Comparison of ENCODE assay signal across 12 mouse cellular contexts in the genomic region with DNA sequence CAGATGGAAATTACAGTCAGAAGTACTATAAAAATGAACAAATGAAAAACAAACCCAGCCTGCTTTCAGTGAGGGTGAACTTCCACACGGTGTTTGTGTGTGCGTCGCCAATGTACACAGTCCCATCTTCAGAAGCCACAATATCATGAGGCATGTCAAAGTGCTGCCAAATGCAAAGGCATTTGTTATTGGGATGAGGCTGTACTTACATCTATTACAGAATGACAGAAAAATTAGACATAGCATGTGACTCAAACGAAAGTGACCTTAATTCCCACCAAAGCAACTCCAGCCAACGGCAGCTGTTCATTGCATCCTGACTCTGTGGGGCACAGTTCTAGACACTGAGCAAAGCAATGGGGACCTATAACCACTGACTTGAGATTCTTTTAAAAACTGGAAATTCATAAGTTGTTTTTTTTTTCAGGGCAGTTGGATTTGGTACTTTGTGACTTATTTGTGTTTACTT.
DNase-seq lines count a peak whose midpoint lies in the region; ATAC-seq and TF ChIP-seq lines count a peak whose summit lies in the region.
"Had no signal": no experiment of that assay in that cellular context is flagged by ENCODE, and none has a peak within 500 bp of the region (broad histone marks: within the 10 kb centered on the region; RNA-seq: fewer than 3 reads in every experiment).

No protein-coding gene starts in this region.

- no peak for TF ChIP-seq POLR2A in brain, embryonic 14.5 days (IDR thresholded peaks at IDR 0.05; ENCODE audit: borderline replicate concordance, extremely low read depth, insufficient read depth, insufficient read length, poor library complexity, severe bottlenecking)

- H3K9ac ChIP-seq in heart, embryonic 15.5 days, result no peak overlapping the region
- no peak overlapping the region for H3K9ac ChIP-seq in midbrain, postnatal 0 days (replicated peaks; ENCODE audit: low read length, poor library complexity, severe bottlenecking)
- H3K9ac ChIP-seq: limb, embryonic 15.5 days had no signal

- DNase-seq in heart, adult 18-20 months, result peak; percentile 14 to 32
- no peak for DNase-seq in heart, adult 9 months (ENCODE audit: low spot score in 2 of 2)
- peak; percentile 17 for DNase-seq in kidney, postnatal 10 days
- no peak for DNase-seq in kidney, postnatal 36 days
- peak; percentile 58 for DNase-seq in brain, embryonic 14.5 days (ENCODE audit: low read depth)
- no peak for DNase-seq in right cerebral cortex, postnatal 14 days
- no peak for DNase-seq in midbrain, postnatal 0 days (ENCODE audit: low spot score)
- DNase-seq: cerebellum, adult 11-12 months; thymus, postnatal 4 days had no signal

- H3K27ac ChIP-seq in heart, embryonic 15.5 days, result peak overlapping the region; percentile 62
- no peak overlapping the region for H3K27ac ChIP-seq in midbrain, postnatal 0 days (ENCODE audit: low read depth, low read length)
- H3K27ac ChIP-seq: limb, embryonic 15.5 days had no signal

- peaks cover 11% of the 10 kb centered on the region; the same call in 1 of the 2 replicates for H3K4me1 ChIP-seq in heart, embryonic 15.5 days (replicated peaks)
- no peaks in the 10 kb centered on the region for H3K4me1 ChIP-seq in midbrain, postnatal 0 days (ENCODE audit: insufficient read depth, low read length)

- TF ChIP-seq CTCF in brain, embryonic 14.5 days (IDR thresholded peaks at IDR 0.05; ENCODE audit: borderline replicate concordance, extremely low read depth, insufficient read depth, insufficient read length), result no peak
- no peak for TF ChIP-seq CTCF in midbrain, postnatal 0 days (IDR thresholded peaks at IDR 0.05)

- ATAC-seq in heart, embryonic 15.5 days (replicated peaks; ENCODE audit: insufficient number of reproducible peaks, insufficient read depth, low FRiP score, low read depth), result no peak
- no peak for ATAC-seq in midbrain, postnatal 0 days (ENCODE audit: low FRiP score)
- ATAC-seq: activated CD4-positive, CD25-positive, alpha-beta regulatory T cell, adult 4 months had no signal

- peaks cover 45% of the 10 kb centered on the region for H3K36me3 ChIP-seq in heart, embryonic 15.5 days
- H3K36me3 ChIP-seq in midbrain, postnatal 0 days (ENCODE audit: insufficient read depth, low read length), result 0 out of 2 replicates have a peak, but pooled peaks cover 10% of the 10 kb centered on the region

- WGBS in heart, embryonic 15.5 days, result 68% methylated on average over 5 of the region's 5 CpGs
- WGBS in midbrain, postnatal 0 days, result 74% methylated on average over 5 of the region's 5 CpGs

- H3K4me3 ChIP-seq in heart, embryonic 15.5 days, result no peak overlapping the region
- H3K4me3 ChIP-seq in midbrain, postnatal 0 days (ENCODE audit: low read depth, low read length), result no peak overlapping the region
- H3K4me3 ChIP-seq: limb, embryonic 15.5 days had no signal

- H3K4me2 ChIP-seq in heart, embryonic 15.5 days, result no peak overlapping the region
- H3K4me2 ChIP-seq in midbrain, postnatal 0 days (ENCODE audit: low read depth, low read length, poor library complexity, severe bottlenecking), result no peak overlapping the region
- H3K4me2 ChIP-seq: limb, embryonic 15.5 days had no signal

- no peaks in the 10 kb centered on the region for H3K9me3 ChIP-seq in heart, embryonic 15.5 days (replicated peaks)
- no peaks in the 10 kb centered on the region for H3K9me3 ChIP-seq in midbrain, postnatal 0 days (ENCODE audit: low read length)
- H3K9me3 ChIP-seq: limb, embryonic 15.5 days had no signal

- no peaks in the 10 kb centered on the region for H3K27me3 ChIP-seq in heart, embryonic 15.5 days
- no peaks in the 10 kb centered on the region for H3K27me3 ChIP-seq in midbrain, postnatal 0 days (ENCODE audit: insufficient read depth, low read length)
- H3K27me3 ChIP-seq: limb, embryonic 15.5 days had no signal

Comparison
In these comparisons a context has a peak if more than half of its experiments do, and no peak if none do; other contexts are left out.
1. DNase-seq: peak in heart, adult 18-20 months (2 of 2), kidney, postnatal 10 days (single experiment) and brain, embryonic 14.5 days (single experiment); none in heart, adult 9 months (0 of 2), kidney, postnatal 36 days (0 of 2), right cerebral cortex, postnatal 14 days (single experiment) and midbrain, postnatal 0 days (single experiment).